In genomic region chr15:84609825-84610442, GRCm38 (mm10) we compare ENCODE assay signal across 9 mouse cellular contexts. TPM values are rescaled to one million over a fixed set of nuclear protein-coding genes. Genes with fewer than 3 reads are reported as not detected.
DNase-seq lines count a peak whose midpoint lies in the region.
"Had no signal": no experiment of that assay in that cellular context is flagged by ENCODE, and none has a peak within 500 bp of the region (broad histone marks: within the 10 kb centered on the region; RNA-seq: fewer than 3 reads in every experiment).

No protein-coding gene starts in this region.

- DNase-seq in B cell, adult 2 months: peak; percentile 58 to 62
- DNase-seq in MEL-GATA-1-ER (ENCODE audit: extremely low read depth, low read depth): peak; percentile 91
- peak; percentile 64 to 71 for DNase-seq in left cerebral cortex, adult 18-20 months (ENCODE audit: low spot score in 2 of 2)
- peak; percentile 65 for DNase-seq in right cerebral cortex, postnatal 14 days
- no peak for DNase-seq in adrenal gland, adult 8-10 months
- no peak for DNase-seq in embryo, embryonic 11 days
- DNase-seq in kidney, adult 9 months: no peak
- DNase-seq in gastrocnemius, postnatal 25 days: no peak
- DNase-seq: gastrocnemius, postnatal 10 days had no signal

RNA-seq across cellular contexts. Expression of gene Rtl6, which starts 52.3 kb away (rescaled TPM):
- 10 to 100 TPM; 49.2 to 50.3 TPM for total RNA-seq in left cerebral cortex, adult 18-20 months (2021)
- 1 to 10 TPM; 8.0 to 9.9 (median 8.6) TPM for total RNA-seq in adrenal gland, adult 8-10 months (2022)
- 1 to 10 TPM; 3.1 to 3.2 TPM for total RNA-seq in gastrocnemius, postnatal 25 days (2021)

RNA-seq across cellular contexts. Expression of gene Prr5, which starts 59.5 kb away (rescaled TPM):
- 10 to 100 TPM in 1 of 2 experiments, 1 to 10 TPM in 1; 9.2 to 10.8 TPM for total RNA-seq in left cerebral cortex, adult 18-20 months (2021)
- 1 to 10 TPM; 4.8 to 8.3 (median 6.0) TPM for total RNA-seq in adrenal gland, adult 8-10 months (2022)
- 1 to 10 TPM; 3.9 to 4.1 TPM for total RNA-seq in gastrocnemius, postnatal 25 days (2021)

Comparison
In these comparisons a context has a peak if more than half of its experiments do, and no peak if none do; other contexts are left out.
1. DNase-seq: peak in B cell, adult 2 months (2 of 2), MEL-GATA-1-ER (single experiment), left cerebral cortex, adult 18-20 months (2 of 2) and right cerebral cortex, postnatal 14 days (single experiment); none in adrenal gland, adult 8-10 months (single experiment), embryo, embryonic 11 days (single experiment), kidney, adult 9 months (single experiment) and gastrocnemius, postnatal 25 days (single experiment).
2. RNA of gene Rtl6, which starts 52.3 kb away (total RNA-seq): 49.2 to 50.3 TPM in left cerebral cortex, adult 18-20 months; 8.0 to 9.9 TPM in adrenal gland, adult 8-10 months and 3.1 to 3.2 TPM in gastrocnemius, postnatal 25 days; every median in the first group is over 4 times any median in the second.